Mouse (Mus musculus) spleen, adult 2 months (tissue): ENCODE measurements around the gene Ifna7.
"Not testable (repeated sequence)": the region's sequence is repeated elsewhere in the genome, so short reads cannot be mapped to it uniquely, and the experiment has no call there.

Experiments used
- CTCF ChIP-seq: fragments of 200-500 bp; IDR thresholded peaks from 2 replicates; pipeline ENCODE4 v1.5.1; 2011; ENCODE audit warnings: mild to moderate bottlenecking, inconsistent platforms; ENCODE audit not compliant: insufficient read depth, insufficient read length, insufficient replicate concordance; ENCODE audit errors: extremely low read depth
- POLR2A ChIP-seq: fragments of 200-500 bp; IDR thresholded peaks from 2 replicates; pipeline ENCODE4 v1.6.1; 2011; ENCODE audit warnings: low read depth, low read length, inconsistent platforms

GRCm38 (mm10) chr4:88791250-88791649 lies 24.8 kb upstream of the Ifna7 start, which contains the start of gene Gm13278:
- TF ChIP-seq CTCF, POLR2A: not testable (repeated sequence)
